Mouse (Mus musculus): ENCODE measurements around the gene Nup54.

Gene Nup54

DNA sequence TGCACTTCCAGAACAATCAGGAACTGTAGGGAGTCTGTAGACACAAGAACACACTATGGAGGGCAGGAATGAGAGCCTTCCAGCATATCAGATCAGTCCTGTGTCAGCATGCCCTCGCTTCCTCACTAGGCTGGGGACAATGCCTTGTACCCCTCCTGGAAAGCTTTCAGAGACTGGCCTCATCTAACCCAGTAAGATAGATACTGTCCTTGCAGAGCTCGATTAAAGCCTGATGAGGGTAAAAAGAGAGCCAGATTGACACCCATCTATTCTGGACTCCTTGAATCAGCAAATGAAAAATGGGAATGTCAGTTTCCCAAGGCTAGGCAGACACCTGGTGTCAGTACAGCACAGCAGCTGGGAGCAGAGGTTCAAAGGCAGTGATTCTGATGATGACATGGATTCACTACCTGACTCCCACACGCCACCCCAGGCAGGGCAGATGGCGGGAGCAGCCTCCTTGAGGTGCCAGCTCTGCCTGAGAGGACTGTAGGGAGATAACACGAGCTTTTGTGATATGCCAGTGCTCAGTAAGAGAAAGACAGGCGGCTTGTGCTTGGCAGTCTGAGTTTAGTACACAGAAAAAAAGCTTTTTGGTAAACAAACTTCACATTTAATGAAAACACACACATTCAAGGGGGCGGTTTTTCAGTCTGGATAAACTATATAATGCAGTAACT is 23.4 kb downstream of the Nup54 start:
- DNase-seq: no peak

GRCm38 (mm10) chr5:92410486-92410885 is 24.5 kb downstream of the Nup54 start:
- DNase-seq: no peak

GRCm38 (mm10) chr5:92409361-92410155 is 25.5 kb downstream of the Nup54 start:
- no peak for DNase-seq

GRCm38 (mm10) chr5:92404400-92404678 is 30.7 kb downstream of the Nup54 start:
- DNase-seq: no peak

- DNase-seq: no peak
These were observed 31.2 kb downstream of the Nup54 start for GRCm38 (mm10) chr5:92403562-92404399.

GRCm38 (mm10) chr5:92402816-92403215 is 32.2 kb downstream of the Nup54 start:
- DNase-seq: no peak

- DNase-seq: peak; percentile 31
These were observed 36.9 kb downstream of the Nup54 start for GRCm38 (mm10) chr5:92398153-92398552.

GRCm38 (mm10) chr5:92396476-92396875 is 38.5 kb downstream of the Nup54 start:
- no peak for DNase-seq

- DNase-seq: no peak
These were observed 39.3 kb downstream of the Nup54 start for GRCm38 (mm10) chr5:92395764-92396163.

DNA sequence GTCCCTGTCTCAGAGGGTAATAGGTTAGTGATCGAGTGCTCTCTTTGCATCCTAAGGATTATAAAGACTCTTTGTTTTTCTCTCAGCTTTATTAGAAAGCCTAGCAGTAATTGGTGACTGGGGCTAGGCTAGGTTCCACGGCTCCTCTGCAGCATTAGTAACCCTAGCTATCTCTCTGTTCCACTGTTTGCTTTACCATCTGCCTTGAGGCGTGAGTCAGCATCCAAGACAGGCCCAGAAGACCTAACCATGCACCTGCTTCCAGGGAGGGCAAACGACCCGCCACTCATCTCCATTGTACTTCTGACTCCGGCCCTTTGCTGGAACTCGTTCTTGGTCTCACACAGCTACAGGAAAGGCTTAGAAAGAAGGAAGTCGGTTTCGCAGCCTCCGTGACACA is 41.2 kb downstream of the Nup54 start:
- no peak for DNase-seq

- no peak for DNase-seq
These were observed 42.5 kb downstream of the Nup54 start for GRCm38 (mm10) chr5:92392542-92392941.

DNA sequence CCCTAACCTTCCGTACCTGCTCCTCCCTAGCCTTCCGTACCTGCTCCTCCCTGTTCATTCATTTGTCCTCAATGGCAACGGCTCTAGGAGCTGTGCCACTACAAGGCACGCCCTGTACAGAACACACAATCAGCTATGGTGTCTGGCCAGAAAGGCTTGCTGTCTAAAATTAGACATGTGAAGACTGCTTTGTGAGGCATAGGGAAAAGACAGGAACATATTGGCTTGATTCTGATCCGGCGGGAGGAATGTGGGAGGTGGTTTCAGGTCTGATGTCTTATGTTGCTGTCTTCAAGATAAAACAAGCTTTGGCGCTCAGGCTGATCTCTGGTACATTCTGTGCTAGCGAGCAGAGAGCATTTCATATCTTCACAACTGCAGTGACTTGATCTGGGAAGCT is 44.4 kb downstream of the Nup54 start:
- no peak for DNase-seq

- no peak for DNase-seq
These were observed 45.0 kb downstream of the Nup54 start for GRCm38 (mm10) chr5:92389977-92390376.

GRCm38 (mm10) chr5:92387433-92387832 is 47.6 kb downstream of the Nup54 start:
- no peak for DNase-seq

DNA sequence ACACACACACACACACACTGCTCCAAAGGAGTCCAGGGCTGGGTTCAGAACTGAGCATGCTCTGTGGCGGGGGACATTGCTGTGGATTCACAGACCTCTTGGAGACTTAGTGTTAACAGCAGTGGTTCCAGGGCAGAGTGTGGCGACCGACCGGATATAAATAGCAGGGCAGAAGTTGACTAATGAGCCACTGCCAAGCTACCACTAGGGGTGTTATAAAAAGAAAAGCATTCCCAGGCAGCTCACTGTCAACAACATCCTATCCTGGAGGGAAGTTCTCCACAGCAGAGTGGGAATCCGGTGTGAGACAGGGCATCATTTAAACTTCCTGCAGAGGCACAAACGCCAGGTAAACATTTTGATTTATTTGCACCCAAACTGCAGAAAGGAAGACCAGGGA is 48.4 kb downstream of the Nup54 start:
- no peak for DNase-seq

DNA sequence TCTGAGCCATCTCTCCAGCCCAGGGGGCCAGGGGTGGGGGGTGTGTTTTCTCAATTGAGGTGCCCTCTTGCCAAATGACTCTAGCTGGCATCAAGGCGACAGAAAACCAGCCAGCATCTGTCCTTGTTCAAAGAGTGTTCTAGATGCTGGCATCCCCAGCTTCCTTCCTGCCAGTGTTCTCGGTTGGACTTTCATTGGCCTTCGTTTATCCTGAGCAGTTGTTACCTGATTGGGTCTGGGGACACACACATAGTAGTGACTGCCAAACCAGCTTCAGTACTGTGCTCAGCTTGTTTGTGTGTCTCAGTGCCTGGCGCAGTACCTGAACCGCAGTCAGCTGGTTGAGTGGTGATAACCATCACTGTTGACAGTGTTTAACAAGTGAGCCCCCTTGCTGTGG is 48.9 kb downstream of the Nup54 start:
- no peak for DNase-seq

- DNase-seq: no peak
These were observed 50.2 kb downstream of the Nup54 start for GRCm38 (mm10) chr5:92384855-92385254.

DNA sequence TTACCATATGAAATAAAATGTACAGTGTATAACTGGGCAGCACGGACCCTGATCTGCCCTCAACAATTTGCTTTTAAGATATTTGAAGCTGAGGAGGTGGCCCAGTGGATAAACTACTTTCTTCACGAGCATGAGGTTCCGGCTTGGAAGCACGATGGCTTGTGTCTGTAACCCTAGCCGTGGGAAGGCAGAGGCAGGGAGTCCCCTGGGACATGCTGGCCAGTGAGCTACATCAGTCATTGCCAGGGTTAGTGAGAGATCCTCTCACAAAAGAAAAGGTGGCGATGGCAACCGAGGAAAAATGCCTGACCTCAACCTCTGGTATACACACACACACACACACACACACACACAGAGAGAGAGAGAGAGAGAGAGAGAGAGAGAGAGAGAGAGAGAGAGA is 51.3 kb downstream of the Nup54 start:
- no peak for DNase-seq

DNA sequence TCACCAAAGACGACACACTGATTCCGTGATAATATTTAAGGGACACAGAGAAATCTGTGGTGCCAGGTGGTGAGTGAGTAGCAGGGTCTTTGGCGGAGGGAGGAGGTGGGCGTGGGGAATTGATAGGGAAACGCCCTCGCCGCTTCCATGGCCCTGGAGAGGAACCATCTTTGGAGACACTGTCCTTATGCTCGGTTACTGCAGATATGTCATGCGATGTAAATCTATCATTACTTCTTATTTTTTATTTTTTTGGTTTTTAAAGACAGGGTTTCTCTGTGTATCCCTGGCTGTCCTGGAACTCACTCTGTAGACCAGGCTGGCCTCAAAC is 52.7 kb downstream of the Nup54 start:
- no peak for DNase-seq

GRCm38 (mm10) chr5:92381550-92382348 is 53.3 kb downstream of the Nup54 start:
- DNase-seq: peak; percentile 59

- DNase-seq: no peak
These were observed 58.1 kb downstream of the Nup54 start for GRCm38 (mm10) chr5:92376795-92377405.

- no peak for DNase-seq
These were observed 59.7 kb downstream of the Nup54 start for GRCm38 (mm10) chr5:92375368-92375767.

DNA sequence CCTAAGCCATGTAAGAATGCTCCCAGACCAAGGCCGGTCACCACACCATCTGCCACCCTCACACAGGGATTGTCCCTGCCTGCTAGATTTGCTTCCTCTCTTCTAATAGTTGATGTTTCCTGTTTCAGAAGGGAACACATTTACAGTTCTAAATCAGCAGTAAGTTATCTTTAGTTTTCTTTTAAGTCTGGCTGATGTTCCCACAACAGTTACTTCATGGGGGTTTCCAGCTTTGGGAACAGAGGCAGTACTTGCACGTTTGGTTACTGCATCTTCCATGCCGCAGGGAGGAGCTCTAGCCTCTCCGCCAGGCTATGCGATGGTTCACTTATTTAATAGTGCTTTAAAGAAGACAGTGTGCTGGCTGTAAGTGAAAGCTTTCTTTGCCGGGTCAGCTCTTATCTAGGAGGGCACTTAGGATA is 60.3 kb downstream of the Nup54 start:
- DNase-seq: no peak

Measured in cerebellum, adult 11-12 months (tissue).